Mouse (Mus musculus) small intestine, adult 2 months (tissue): ENCODE data around the gene Vrtn. TPM values are rescaled to one million over a fixed set of nuclear protein-coding genes. Genes with fewer than 3 reads are reported as not detected.

ENCODE experiments used
- H3K27ac ChIP-seq: fragments of 200-500 bp; 2 replicates; pipeline ENCODE4 v1.5.1; 2012; ENCODE audit warnings: low read depth, low read length, control low read depth, inconsistent platforms; ENCODE audit not compliant: insufficient read depth
- H3K27me3 ChIP-seq: fragments of 200-500 bp; 2 replicates; pipeline ENCODE4 v1.6.1; 2012; ENCODE audit warnings: mild to moderate bottlenecking, moderate library complexity, low read length, inconsistent platforms; ENCODE audit not compliant: control insufficient read depth, insufficient read depth
- H3K36me3 ChIP-seq: fragments of 200-500 bp; 2 replicates; pipeline ENCODE4 v1.6.1; 2012; ENCODE audit warnings: mild to moderate bottlenecking, low read length, control low read depth, inconsistent platforms; ENCODE audit not compliant: control insufficient read depth, insufficient read depth
- H3K4me1 ChIP-seq: fragments of 200-500 bp; 2 replicates; pipeline ENCODE4 v1.6.1; 2012; ENCODE audit warnings: low read length, inconsistent platforms, mixed read lengths; ENCODE audit not compliant: control insufficient read depth, insufficient read depth, insufficient read length
- H3K4me3 ChIP-seq: fragments of 200-500 bp; 2 replicates; pipeline ENCODE4 v1.5.1; 2012; ENCODE audit warnings: low read depth, mild to moderate bottlenecking, control low read depth, inconsistent platforms, low read length, moderate library complexity
- CTCF ChIP-seq: fragments of 200-500 bp; IDR thresholded peaks from 2 replicates; pipeline ENCODE4 v1.5.1; 2012; ENCODE audit warnings: low read depth, mild to moderate bottlenecking, control low read depth, inconsistent platforms, low read length, moderate library complexity, mixed read lengths; ENCODE audit not compliant: insufficient replicate concordance, insufficient read length; ENCODE audit errors: extremely low read depth
- POLR2A ChIP-seq: fragments of 200-500 bp; IDR thresholded peaks from 2 replicates; pipeline ENCODE4 v1.6.1; 2012; ENCODE audit warnings: low read depth, mild to moderate bottlenecking, control low read depth, inconsistent platforms, low read length, moderate library complexity
- WGBS: fragments of 180-500 bp; shearing (Covaris S2); methylation state at CpG from one replicate; pipeline ENCODE4 v1.1.7; 2018; 5-methylcytosine and 5-hydroxymethylcytosine counted together
- polyA plus RNA-seq: library from polyadenylated mRNA; depleted of rRNA; stranded (reverse); fragments of >200 nt; gene quantifications from 2 replicates; pipeline ENCODE4 v1.2.3, GENCODE M21; 2012

Vrtn gene
- polyA plus RNA-seq, 1 experiment, result not detected

GRCm38 (mm10) chr12:84640253-84640652 lies 566 bp upstream of the Vrtn start:
- no peaks in the 10 kb centered on the region for H3K4me1 ChIP-seq
- TF ChIP-seq POLR2A (no peak), CTCF (no peak)
- 22% methylated on average over 6 of the region's 6 CpGs for whole genome bisulfite sequencing
- no peaks in the 10 kb centered on the region for H3K36me3 ChIP-seq
- H3K4me3 ChIP-seq, result no peak overlapping the region
- H3K27ac ChIP-seq, result no peak overlapping the region
- H3K27me3 ChIP-seq, result peaks cover 37% of the 10 kb centered on the region

- H3K27me3 ChIP-seq, result no peaks in the 10 kb centered on the region
- no peak overlapping the region for H3K27ac ChIP-seq
- H3K4me3 ChIP-seq, result no peak overlapping the region
- no peaks in the 10 kb centered on the region for H3K36me3 ChIP-seq
- TF ChIP-seq CTCF, result no peak
- TF ChIP-seq POLR2A, result no peak
- H3K4me1 ChIP-seq, result no peaks in the 10 kb centered on the region
- WGBS, result 81% methylated on average over 13 of the region's 13 CpGs
These were observed 9.4 kb downstream of the Vrtn start for GRCm38 (mm10) chr12:84650234-84650633.

- no peak overlapping the region for H3K27ac ChIP-seq
- no peaks in the 10 kb centered on the region for H3K36me3 ChIP-seq
- no peak overlapping the region for H3K4me3 ChIP-seq
- H3K27me3 ChIP-seq, result no peaks in the 10 kb centered on the region
- no peak for TF ChIP-seq POLR2A
- TF ChIP-seq CTCF, result peak; percentile 98
- no peaks in the 10 kb centered on the region for H3K4me1 ChIP-seq
- 12% methylated on average over 3 of the region's 3 CpGs for WGBS
These were observed 13.1 kb downstream of the Vrtn start for GRCm38 (mm10) chr12:84653912-84654311.

GRCm38 (mm10) chr12:84670555-84670954 lies 29.7 kb downstream of the Vrtn start:
- Histone ChIP-seq H3K27me3 (no peaks in the 10 kb centered on the region), H3K27ac (no peak overlapping the region), H3K4me1 (no peaks in the 10 kb centered on the region), H3K4me3 (no peak overlapping the region), H3K36me3 (no peaks in the 10 kb centered on the region)
- WGBS, result 87% methylated on average over 3 of the region's 3 CpGs
- peak; percentile 22; the same call in 1 of the 2 replicates for TF ChIP-seq CTCF
- no peak for TF ChIP-seq POLR2A

- 28% methylated on average over 10 of the region's 10 CpGs for WGBS
- Histone ChIP-seq H3K27ac (no peak overlapping the region), H3K4me1 (no peaks in the 10 kb centered on the region), H3K4me3 (no peak overlapping the region), H3K27me3 (no peaks in the 10 kb centered on the region), H3K36me3 (no peaks in the 10 kb centered on the region)
- TF ChIP-seq POLR2A (no peak), CTCF (no peak)
These were observed 30.8 kb downstream of the Vrtn start for GRCm38 (mm10) chr12:84671646-84672045.

GRCm38 (mm10) chr12:84674666-84675526 lies 34.1 kb downstream of the Vrtn start:
- Histone ChIP-seq H3K27me3 (no peaks in the 10 kb centered on the region), H3K27ac (peak overlapping the region; percentile 35; the same call in 1 of the 2 replicates), H3K36me3 (no peaks in the 10 kb centered on the region), H3K4me3 (peak overlapping the region; percentile 19; the same call in 1 of the 2 replicates), H3K4me1 (no peaks in the 10 kb centered on the region)
- WGBS, result 40% methylated on average over 14 of the region's 14 CpGs
- no peak for TF ChIP-seq POLR2A
- TF ChIP-seq CTCF, result no peak

- Histone ChIP-seq H3K27ac (no peak overlapping the region), H3K4me1 (no peaks in the 10 kb centered on the region), H3K4me3 (no peak overlapping the region), H3K27me3 (no peaks in the 10 kb centered on the region), H3K36me3 (no peaks in the 10 kb centered on the region)
- no peak for TF ChIP-seq POLR2A
- no peak for TF ChIP-seq CTCF
- 68% methylated on average over 3 of the region's 3 CpGs for WGBS
These were observed 35.2 kb downstream of the Vrtn start for GRCm38 (mm10) chr12:84676011-84676410.

- no peak for TF ChIP-seq CTCF
- no peak for TF ChIP-seq POLR2A
- 50% methylated on average over 7 of the region's 7 CpGs for WGBS
- no peak overlapping the region for H3K27ac ChIP-seq
- H3K36me3 ChIP-seq, result no peaks in the 10 kb centered on the region
- no peak overlapping the region for H3K4me3 ChIP-seq
- no peaks in the 10 kb centered on the region for H3K4me1 ChIP-seq
- H3K27me3 ChIP-seq, result no peaks in the 10 kb centered on the region
These were observed 43.8 kb downstream of the Vrtn start for GRCm38 (mm10) chr12:84684569-84684968.
